Mouse (Mus musculus): Measurements from ENCODE around the gene Vopp1.

DNA sequence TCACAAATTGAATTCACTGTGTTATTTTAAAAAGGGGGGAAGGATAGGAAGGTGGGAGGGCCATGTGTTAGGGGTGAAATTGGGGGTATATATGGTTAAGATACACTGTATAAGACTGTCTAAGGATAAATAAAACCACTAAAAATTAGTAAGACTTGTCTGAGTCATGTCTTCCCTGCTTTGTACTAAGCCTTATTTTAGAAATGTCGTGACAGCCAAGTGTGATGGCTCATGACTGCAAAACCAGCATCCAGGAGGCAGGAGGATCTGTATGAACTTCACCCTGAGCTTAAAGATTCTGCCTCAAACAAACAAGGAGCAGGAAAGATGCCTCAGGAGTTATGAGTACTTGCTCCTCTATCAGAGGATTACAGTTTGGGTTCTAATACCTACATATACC lies 140.8 kb downstream of the Vopp1 start:
- no peak for TF ChIP-seq EP300 (IDR thresholded peaks at IDR 0.05; ENCODE audit: low read depth)
- no peak for TF ChIP-seq CTCF (IDR thresholded peaks at IDR 0.05; ENCODE audit: low read depth)

All from heart, postnatal 0 days (tissue).